Mouse (Mus musculus): ENCODE results near the gene Wwp2.

- TF ChIP-seq CTCF (IDR thresholded peaks at IDR 0.05): no peak
- TF ChIP-seq POLR2A (IDR thresholded peaks at IDR 0.05; ENCODE audit: insufficient read depth, low read depth, low read length): no peak
Observed at GRCm38 (mm10) chr8:107488551-107488950, 52.4 kb downstream of the Wwp2 start.
